Mouse (Mus musculus): ENCODE results near the gene Nup155. TPM values are rescaled to one million over a fixed set of nuclear protein-coding genes. Genes with fewer than 3 reads are reported as not detected.
"Not testable (repeated sequence)": the region's sequence is repeated elsewhere in the genome, so short reads cannot be mapped to it uniquely, and the experiment has no call there.

Nup155 gene
- polyA plus RNA-seq (2015; fragmentation: Nextera tagmentation; extraction: Ambion mirVana), result 17.8 and 18.5 TPM in 2 replicates

DNA sequence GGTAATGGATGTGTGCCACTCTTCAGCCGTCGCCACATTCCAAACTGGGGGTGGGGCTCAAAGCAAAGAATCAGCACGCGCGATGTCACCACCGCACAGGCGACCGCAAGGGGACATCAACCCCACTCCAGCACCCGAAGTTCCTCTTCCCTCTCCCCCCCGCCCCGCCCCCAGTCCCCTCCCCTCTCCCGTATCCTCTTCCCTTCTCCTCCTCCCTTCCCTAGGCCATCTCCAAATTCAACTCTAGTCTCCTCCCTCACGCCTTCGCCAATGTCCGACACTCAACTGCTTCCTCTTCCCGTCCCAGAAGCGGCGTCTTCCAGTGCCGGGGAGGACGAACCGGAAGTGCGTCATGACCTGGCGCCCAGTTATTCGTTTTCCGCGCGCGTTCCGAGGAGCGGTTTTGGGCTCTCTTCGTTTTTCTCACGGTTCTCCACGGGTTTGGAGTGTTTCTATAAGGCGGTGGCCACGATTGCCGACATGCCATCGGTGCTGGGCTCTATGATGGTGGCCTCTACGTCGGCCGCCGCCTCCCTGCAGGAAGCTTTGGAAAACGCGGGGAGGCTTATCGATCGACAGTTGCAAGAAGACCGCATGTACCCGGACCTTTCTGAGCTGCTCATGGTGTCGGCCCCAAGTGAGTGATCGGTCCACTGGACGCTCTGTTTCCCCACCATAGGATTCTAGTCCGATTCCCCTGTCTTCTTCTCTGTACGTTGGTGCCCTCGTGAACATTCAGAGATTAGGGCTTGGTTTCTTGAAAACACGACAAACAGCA lies at the start of gene Nup155:
Gene Nup155, plus strand, starts transcription at position 308 of the 778 bp plus-strand sequence.
- ATAC-seq (ENCODE audit: borderline replicate concordance, extremely low read depth, low FRiP score, low TSS enrichment), result peak; percentile 98
- H3K36me3 ChIP-seq, result peaks cover 24% of the 10 kb centered on the region

DNA sequence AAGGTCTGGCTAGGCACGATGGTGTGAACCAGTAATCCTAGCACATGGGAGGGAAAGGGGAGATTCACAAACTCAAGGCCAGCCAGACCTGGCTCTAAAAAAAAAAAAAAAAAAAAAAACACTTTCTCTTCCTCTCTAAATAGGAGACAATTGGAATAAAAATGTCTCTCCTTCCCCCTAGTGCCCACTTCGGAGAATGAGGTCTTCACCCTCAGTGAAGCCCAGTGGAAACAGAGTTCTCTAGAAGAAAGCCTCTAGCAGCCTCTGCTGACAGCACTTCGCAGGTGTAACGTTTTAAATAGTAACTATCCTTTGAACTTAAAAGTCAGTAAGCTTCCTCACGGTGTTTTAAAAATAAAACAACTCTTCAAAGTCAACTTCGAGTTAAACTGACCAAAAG lies 43.9 kb upstream of the Nup155 start:
- Histone ChIP-seq H3K4me1 (no peaks in the 10 kb centered on the region), H3K9me3 (no peaks in the 10 kb centered on the region), H3K27me3 (no peaks in the 10 kb centered on the region), H3K9ac (no peak overlapping the region), H3K4me2 (no peak overlapping the region), H3K4me3 (no peak overlapping the region), H3K27ac (no peak overlapping the region), H3K36me3 (peaks cover 10% of the 10 kb centered on the region; the same call in 1 of the 2 replicates)
- 65% methylated on average over 6 of the region's 6 CpGs for WGBS
- no peak for ATAC-seq (ENCODE audit: borderline replicate concordance, extremely low read depth, low FRiP score, low TSS enrichment)

More for the DNA sequence above, at the start of gene Nup155:
- peak within 1 kb of the TSS; percentile 75 for H3K4me2 ChIP-seq
- under 1% methylated on average over 53 of the region's 54 CpGs for WGBS
- peaks cover 14% of the 10 kb centered on the region for H3K4me1 ChIP-seq
- peak within 1 kb of the TSS; percentile 78 for H3K27ac ChIP-seq
- H3K27me3 ChIP-seq, result no peaks in the 10 kb centered on the region
- no peaks in the 10 kb centered on the region for H3K9me3 ChIP-seq
- H3K9ac ChIP-seq, result peak within 1 kb of the TSS; percentile 73
- peak within 1 kb of the TSS; percentile 79 for H3K4me3 ChIP-seq

DNA sequence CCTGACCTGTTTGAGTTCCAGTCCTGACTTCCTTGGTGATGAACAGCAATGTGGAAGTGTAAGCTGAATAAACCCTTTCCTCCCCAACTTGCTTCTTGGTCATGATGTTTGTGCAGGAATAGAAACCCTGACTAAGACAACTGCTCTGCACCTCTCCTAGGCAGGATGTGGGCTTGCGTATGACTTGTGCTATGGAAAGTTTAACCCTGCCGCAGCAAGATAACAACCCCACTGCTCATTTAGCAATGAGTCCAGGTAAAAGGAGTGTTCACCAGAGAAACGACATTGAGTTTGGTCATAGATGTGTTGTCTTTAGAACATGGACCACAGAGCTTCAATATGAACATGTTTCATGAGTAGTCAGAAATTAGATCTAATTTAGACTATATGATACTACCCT lies 35.9 kb upstream of the Nup155 start:
- not testable (repeated sequence) for H3K27me3 ChIP-seq; H3K4me2 ChIP-seq; H3K4me3 ChIP-seq; ATAC-seq (ENCODE audit: borderline replicate concordance, extremely low read depth, low FRiP score, low TSS enrichment); H3K9ac ChIP-seq; H3K27ac ChIP-seq; H3K4me1 ChIP-seq; H3K9me3 ChIP-seq
- H3K36me3 ChIP-seq, result peaks cover 23% of the 10 kb centered on the region
- 91% methylated on average over 3 of the region's 3 CpGs for WGBS

DNA sequence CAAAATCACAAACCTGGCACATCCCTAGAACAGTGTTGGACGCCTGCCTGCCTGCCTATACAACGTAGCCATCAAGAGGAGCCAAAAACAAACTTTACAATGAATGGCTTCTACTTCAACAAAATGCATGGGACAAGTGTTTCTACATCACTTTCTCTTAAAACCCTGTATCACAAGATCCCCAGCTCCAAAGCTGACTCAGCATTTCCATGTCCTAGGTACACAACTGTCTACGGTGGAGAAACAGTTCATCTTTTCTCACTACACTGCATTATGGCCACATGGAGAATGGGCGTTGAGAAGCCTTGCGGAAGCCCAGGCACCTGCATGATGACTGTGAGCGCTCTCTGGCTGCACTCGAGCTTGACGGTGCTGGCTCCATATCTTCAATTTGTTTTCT lies 26.9 kb upstream of the Nup155 start:
- no peak overlapping the region for H3K4me2 ChIP-seq
- H3K4me1 ChIP-seq, result no peaks in the 10 kb centered on the region
- no peak for ATAC-seq (ENCODE audit: borderline replicate concordance, extremely low read depth, low FRiP score, low TSS enrichment)
- no peak overlapping the region for H3K4me3 ChIP-seq
- no peaks in the 10 kb centered on the region for H3K9me3 ChIP-seq
- H3K9ac ChIP-seq, result no peak overlapping the region
- H3K36me3 ChIP-seq, result peaks cover 19% of the 10 kb centered on the region
- 90% methylated on average over 8 of the region's 8 CpGs for WGBS
- H3K27ac ChIP-seq, result no peak overlapping the region
- H3K27me3 ChIP-seq, result no peaks in the 10 kb centered on the region

DNA sequence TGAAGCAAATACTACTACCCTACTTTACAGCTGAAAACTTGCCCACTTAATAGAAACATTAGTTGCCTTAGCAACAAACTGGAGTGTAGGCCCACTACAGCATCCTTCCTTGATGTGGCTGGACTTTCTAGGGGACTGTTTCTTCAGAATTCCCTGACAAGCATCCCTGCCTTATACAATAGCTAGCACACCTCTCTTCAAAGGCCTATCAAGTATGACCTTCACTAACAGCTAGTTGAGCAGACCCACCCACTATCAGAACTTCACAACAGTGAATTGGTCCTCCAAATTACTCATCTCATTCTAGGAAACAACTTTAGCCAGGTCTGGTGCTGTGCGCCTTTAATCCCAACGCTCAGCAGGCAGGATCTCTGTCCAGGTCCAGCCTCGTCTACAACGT lies 21.8 kb upstream of the Nup155 start:
- H3K4me2 ChIP-seq, result no peak overlapping the region
- H3K4me1 ChIP-seq, result no peaks in the 10 kb centered on the region
- no peak overlapping the region for H3K9ac ChIP-seq
- no peak for ATAC-seq (ENCODE audit: borderline replicate concordance, extremely low read depth, low FRiP score, low TSS enrichment)
- H3K9me3 ChIP-seq, result no peaks in the 10 kb centered on the region
- no peaks in the 10 kb centered on the region for H3K27me3 ChIP-seq
- H3K27ac ChIP-seq, result no peak overlapping the region
- peaks cover 18% of the 10 kb centered on the region for H3K36me3 ChIP-seq
- no peak overlapping the region for H3K4me3 ChIP-seq
- WGBS, result 90% methylated on average over 4 of the region's 4 CpGs

DNA sequence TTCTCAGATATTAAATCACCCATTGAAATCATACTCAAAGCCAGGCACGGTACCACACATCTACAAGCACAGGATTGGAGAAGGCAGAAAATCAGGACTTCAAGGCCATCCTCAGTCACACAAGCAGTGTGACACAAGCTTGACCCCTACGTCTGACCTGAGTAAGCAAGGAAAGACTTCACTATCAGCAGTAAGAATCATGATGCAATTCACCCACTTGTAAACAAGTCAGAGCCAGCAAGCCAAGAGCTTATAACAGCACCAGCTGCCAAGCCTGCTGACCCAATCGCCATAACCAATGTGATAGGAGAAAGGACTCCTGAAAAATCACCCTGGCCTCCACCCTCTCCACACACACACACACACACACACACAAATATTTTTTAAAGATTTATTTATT lies 20.4 kb upstream of the Nup155 start:
- H3K27me3 ChIP-seq, result no peaks in the 10 kb centered on the region
- no peak overlapping the region for H3K4me2 ChIP-seq
- ATAC-seq (ENCODE audit: borderline replicate concordance, extremely low read depth, low FRiP score, low TSS enrichment), result no peak
- no peak overlapping the region for H3K4me3 ChIP-seq
- H3K9ac ChIP-seq, result no peak overlapping the region
- H3K36me3 ChIP-seq, result peaks cover 22% of the 10 kb centered on the region
- no peaks in the 10 kb centered on the region for H3K9me3 ChIP-seq
- WGBS, result 69% methylated on average over 3 of the region's 3 CpGs
- no peaks in the 10 kb centered on the region for H3K4me1 ChIP-seq
- no peak overlapping the region for H3K27ac ChIP-seq

DNA sequence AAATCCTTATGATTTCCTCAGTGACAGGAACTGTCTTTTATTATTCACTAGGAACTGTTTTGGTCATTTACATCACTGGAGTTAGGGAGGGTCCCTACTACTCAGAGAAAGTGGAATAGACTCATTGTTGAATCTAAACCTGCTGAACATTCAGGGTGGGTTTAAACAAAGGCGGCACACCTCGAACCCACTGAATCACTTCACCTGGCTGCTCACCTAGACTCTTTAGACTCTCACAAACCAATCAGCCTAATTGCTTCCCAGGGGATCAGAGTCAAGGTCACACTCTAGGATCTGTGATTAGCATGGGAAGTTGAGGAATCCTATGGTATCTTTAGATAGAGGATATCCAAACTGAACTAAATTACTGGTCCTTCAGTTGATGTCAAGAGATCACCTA lies 18.4 kb upstream of the Nup155 start:
- H3K27me3 ChIP-seq, result no peaks in the 10 kb centered on the region
- no peaks in the 10 kb centered on the region for H3K9me3 ChIP-seq
- no peak overlapping the region for H3K9ac ChIP-seq
- no peak overlapping the region for H3K4me3 ChIP-seq
- H3K36me3 ChIP-seq, result peaks cover 26% of the 10 kb centered on the region
- WGBS, result 96% methylated on average over 2 of the region's 2 CpGs
- H3K4me1 ChIP-seq, result no peaks in the 10 kb centered on the region
- no peak overlapping the region for H3K27ac ChIP-seq
- ATAC-seq (ENCODE audit: borderline replicate concordance, extremely low read depth, low FRiP score, low TSS enrichment), result no peak
- H3K4me2 ChIP-seq, result no peak overlapping the region

DNA sequence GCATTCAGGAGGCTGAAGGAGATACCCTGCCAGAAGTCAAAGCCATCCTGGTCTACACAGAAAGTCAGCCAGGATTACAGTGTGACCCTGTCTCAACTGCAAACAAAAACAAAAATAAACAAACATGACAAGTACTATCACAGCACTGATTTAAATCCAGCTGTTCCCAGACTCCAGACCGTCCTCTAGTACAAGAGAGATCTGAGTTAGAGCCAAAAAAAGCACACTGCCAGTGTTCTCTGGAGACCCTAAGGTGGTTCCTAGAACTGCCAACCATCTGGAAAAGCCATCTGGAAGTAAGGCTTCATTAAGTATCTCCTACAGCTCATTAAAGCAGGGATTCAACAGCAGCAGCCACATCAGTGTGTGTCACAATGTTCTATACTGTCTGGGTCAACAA lies 16.4 kb upstream of the Nup155 start:
- not testable (repeated sequence) for ATAC-seq (ENCODE audit: borderline replicate concordance, extremely low read depth, low FRiP score, low TSS enrichment); H3K27ac ChIP-seq; H3K4me2 ChIP-seq; H3K27me3 ChIP-seq; H3K9me3 ChIP-seq; H3K9ac ChIP-seq; H3K4me3 ChIP-seq; H3K4me1 ChIP-seq
- peaks cover 32% of the 10 kb centered on the region for H3K36me3 ChIP-seq
- 61% methylated on average over 1 of the region's 1 CpGs for WGBS

DNA sequence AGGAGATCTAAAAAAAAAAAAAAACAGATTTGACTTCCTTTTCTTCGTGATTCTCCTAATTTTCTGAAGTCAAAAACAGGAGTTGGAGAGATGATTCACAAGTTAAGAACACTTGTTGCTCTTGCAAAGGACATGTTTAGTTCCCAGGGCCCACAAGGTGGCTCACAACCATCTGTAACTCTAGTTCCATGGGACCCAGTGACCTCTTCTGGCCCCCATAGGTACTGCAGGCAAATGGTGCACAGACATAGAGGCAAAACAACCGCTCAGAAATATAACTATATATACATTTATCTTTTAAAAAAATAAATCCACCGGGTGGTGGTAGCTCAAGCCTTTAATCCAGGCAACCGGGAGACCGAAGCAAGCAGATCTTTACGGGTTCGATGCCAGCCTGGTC lies 11.2 kb upstream of the Nup155 start:
- Histone ChIP-seq H3K27ac (no peak overlapping the region), H3K9me3 (no peaks in the 10 kb centered on the region), H3K27me3 (no peaks in the 10 kb centered on the region), H3K4me1 (peaks cover 4% of the 10 kb centered on the region), H3K4me2 (peak overlapping the region; percentile 59), H3K4me3 (peak overlapping the region; percentile 28), H3K36me3 (peaks cover 14% of the 10 kb centered on the region; the same call in 1 of the 2 replicates), H3K9ac (no peak overlapping the region)
- ATAC-seq (ENCODE audit: borderline replicate concordance, extremely low read depth, low FRiP score, low TSS enrichment), result no peak; the same call in 1 of the 2 replicates
- WGBS, result 20% methylated on average over 7 of the region's 7 CpGs

DNA sequence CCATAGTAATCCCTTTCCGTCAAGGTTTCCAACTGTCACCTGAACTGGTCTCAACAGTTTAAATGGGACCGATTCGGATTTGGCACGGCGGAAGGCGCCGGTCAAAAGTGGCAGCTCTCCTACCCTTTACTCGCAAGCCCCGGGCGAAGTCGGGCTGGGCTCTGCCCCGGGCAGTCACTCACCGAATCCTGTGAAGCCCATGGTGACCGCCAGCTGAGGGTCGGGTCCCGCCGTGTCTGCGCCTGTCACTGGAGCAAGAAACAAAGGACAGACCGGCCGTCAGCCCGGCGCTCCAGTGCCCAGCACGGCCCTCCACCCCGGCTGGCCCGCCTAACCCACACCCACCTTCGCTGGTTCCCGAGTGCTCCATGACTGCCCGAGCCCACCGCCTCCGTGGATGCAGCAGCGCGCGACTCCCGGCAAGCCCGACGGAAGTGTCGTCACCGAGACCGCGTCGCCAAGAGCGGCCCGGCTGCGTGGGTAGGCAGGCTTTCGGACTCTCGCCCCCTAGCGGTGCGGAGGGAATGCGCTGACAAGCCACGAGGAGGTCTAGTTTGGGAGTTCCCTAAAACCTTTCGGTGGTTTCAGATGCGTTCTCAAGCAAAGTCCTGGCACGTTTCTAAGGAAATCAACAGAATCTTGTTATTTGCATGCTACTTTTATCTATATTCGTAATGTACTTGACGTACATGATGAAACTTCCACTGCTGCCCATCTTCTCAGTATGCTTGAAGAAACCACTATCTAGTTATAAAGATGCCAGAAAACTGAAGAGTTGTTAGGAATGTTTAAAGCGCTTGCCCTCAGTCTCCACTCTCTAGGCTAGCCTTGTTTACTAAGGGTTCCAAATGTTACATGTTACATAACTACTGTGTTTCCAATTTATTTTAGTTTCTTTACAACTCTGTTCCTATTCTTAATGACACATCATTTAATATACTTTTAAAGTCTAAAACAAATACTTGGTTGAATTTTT lies 10.0 kb upstream of the Nup155 start, which contains the start of gene Wdr70:
Gene Wdr70, minus strand, starts transcription at position 436 of the 976 bp plus-strand sequence.
- Histone ChIP-seq H3K36me3 (0 out of 2 replicates have a peak, but pooled peaks cover 10% of the 10 kb centered on the region), H3K9ac (peak within 1 kb of the TSS; percentile 77), H3K4me1 (peaks cover 4% of the 10 kb centered on the region), H3K4me3 (peak within 1 kb of the TSS; percentile 92), H3K27me3 (no peaks in the 10 kb centered on the region), H3K27ac (no peak within 1 kb of the TSS), H3K4me2 (peak within 1 kb of the TSS; percentile 59), H3K9me3 (no peaks in the 10 kb centered on the region)
- ATAC-seq (ENCODE audit: borderline replicate concordance, extremely low read depth, low FRiP score, low TSS enrichment), result peak; percentile 94
- 2% methylated on average over 56 of the region's 56 CpGs for WGBS

DNA sequence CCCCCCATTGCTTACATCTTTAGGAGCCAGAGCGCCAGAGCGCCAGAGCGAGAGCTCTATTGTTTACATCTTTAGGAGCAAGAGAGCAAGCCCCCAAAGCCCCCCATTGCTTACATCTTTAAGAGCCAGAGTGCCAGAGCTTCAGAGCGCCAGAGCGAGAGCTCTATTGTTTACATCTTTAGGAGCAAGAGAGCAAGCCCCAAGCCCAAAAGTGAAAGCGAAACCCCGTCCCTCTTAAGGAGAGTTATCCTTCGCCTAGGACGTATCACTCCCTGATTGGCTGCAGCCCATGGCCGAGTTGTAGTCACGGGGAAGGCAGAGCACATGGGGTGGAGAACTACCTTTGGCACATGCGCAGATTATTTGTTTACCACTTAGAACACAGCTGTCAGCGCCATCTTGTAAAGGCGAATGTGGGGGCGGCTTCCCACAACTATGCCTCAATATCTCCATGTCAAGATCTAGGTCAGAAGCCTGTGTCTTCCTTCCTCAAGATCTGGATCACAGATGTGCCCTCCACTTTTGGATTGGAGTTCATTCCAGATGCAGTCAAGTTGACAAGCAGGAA lies 7.0 kb upstream of the Nup155 start:
- not testable (repeated sequence) for ATAC-seq (ENCODE audit: borderline replicate concordance, extremely low read depth, low FRiP score, low TSS enrichment)
- WGBS, result 82% methylated on average over 15 of the region's 15 CpGs

More for the DNA sequence above, 7.0 kb upstream of the Nup155 start:
- H3K27ac ChIP-seq, H3K4me2 ChIP-seq, H3K27me3 ChIP-seq, H3K9ac ChIP-seq, H3K9me3 ChIP-seq, H3K36me3 ChIP-seq, H3K4me3 ChIP-seq, H3K4me1 ChIP-seq: not testable (repeated sequence)

All from lung, embryonic 15.5 days (tissue).